Mouse (Mus musculus) frontal cortex, postnatal 25 days (tissue): ENCODE measurements around the gene Ncam1.

ENCODE experiments used
- DNase-seq, 2 experiments: peaks; one replicate each; pipeline ENCODE4 v3.0.0; 2022; ENCODE audit warnings: low spot score in 2 of 2

The Ncam1 gene

DNA sequence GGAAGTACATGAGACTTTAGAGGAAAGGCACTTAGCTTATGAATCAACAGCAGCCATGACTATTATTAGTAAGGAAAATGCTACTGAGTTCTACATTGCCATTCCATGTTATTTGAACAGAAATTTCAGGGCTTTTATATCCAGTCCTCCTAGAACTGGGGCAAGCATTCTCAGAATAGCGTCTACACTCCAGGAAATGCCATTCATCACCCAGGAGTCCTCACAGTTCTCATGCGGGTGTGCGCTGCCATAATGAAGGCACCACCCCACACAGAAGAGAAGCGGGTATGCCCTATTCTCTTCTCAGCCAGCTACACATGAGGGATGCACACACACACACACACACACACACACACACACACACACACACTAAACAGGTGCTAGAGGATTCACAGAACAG lies 43.5 kb downstream of the Ncam1 start:
- DNase-seq = no peak

DNA sequence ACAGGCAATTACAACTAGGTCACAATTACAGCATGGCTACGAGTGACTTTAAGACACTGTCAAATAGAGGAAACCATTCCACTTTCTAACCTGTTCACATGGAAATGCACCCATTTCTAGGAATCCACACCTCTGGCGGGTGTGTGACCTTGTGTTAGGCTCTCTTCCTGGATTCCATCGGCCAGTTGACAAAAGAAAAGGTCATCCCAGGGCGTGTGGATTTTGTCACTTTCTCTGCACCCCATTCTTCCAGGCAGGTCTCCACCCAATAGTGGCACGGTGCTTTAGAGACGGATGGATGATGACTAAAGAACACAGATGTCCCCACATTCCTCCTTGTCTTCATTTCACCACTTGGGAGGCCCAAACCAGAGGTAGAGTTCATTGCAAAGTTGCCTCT lies 47.3 kb downstream of the Ncam1 start:
- DNase-seq = no peak

DNA sequence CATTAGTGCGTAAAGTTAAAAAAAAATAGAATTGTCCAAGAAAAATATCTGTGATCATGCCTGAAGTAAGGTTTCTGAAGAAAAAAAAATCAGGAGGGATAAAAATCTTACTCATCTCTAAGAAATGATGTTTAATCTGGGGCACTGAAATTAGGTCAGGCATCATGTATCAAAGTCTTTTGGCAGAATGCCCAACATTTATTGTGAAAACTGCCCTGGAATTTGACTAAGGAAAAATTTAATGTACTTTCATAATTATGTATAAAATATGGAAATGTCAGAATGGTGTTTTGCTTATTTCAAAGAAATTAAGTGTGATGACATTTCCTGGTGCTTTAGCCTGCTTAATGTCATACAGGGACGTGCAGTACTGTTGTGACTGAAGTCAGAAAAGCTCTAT lies 52.5 kb downstream of the Ncam1 start:
- no peak for DNase-seq

DNA sequence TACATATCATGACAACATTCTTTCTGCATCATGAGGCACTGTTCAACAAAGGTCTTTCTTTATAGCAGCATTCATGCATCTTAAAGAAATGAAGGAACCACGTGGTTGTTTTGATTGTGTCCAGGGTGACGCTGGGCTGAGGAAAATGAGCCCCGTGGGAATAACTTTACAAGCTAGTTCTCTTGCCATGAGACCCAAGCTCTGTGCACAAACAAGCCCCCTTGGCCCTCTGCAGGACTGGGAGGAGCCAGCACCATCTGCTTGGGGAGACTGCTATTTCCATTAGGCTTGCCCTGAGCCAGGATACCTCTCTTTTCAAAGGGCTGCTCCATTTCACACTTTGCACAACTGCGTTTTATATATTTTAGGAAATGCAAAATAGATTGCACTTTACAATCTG lies 53.0 kb downstream of the Ncam1 start:
- no peak for DNase-seq

DNA sequence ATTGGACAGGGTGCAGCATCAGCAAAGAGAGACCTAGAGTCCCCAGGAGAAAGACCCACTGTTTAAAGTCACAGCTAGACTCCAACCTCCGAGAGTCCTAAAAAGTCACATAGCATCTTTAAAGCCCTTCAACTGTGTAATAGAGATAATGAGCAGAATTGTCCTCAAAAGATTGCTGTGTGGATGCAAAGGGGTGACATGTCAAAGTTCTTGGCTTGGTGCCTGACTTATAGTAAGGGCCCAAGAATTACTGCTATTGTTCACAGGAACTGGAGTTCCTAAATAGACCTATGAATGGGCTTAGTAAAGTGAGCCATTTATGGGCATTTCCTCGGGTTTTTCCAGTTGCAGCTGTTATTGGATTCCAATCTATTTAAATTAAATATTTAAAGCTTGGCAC lies 54.4 kb downstream of the Ncam1 start:
- DNase-seq = no peak

DNA sequence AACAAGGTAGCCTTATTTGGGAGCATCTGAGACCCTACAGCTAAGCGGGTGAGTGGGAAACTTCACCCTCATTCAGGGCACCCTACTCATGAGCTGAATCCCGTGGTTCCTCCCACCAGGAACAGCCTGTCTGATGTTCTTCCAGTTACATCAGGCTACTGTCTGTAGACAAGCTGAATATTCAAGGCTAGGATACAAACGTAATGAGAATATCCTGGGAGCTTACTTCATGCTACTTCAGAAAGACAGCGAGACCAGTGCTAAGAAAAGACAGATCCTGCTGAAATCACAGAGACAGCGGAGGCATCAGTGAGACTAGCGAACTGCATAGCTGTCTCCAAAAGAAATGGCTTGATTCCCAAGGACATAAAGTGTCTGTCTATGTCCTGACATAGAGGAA lies 58.8 kb downstream of the Ncam1 start:
- no peak for DNase-seq

DNA sequence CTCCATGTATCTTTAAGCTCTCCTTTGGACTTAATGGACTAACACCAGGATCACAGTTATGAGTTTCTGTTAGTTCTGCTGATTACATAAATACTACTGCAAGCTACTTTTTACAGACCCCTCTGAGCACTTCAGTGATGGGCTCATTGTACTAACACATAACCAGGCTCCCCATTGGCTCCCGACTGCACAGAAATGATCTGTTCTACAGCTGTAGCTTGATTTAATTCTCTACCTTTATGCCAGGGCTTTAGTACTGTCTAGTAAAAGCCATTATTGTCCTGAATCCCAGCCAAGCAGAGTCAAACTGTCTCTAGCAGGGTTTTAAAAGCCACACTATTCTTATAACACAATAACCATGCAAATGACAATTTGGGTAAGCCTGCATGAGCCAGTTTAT lies 60.2 kb downstream of the Ncam1 start:
- no peak for DNase-seq

DNA sequence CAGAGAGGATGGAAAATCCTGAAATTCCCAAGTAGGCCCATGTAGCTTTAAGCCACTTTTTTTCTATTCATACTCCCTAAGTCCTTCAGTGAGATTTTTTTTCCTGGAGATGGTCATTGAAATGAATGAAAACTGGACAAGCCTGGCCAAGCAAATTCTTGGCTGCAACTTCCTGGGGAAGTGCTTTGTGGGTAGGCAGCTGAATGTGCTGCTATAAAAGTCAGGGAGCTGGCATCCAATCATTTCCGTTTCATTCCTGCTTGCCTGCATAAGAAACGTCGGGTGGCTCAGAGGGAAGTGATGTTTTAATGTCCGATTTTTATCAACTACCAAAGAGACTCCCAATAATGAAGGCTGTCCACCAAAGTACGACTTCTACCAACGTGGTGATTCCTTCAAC lies 61.6 kb downstream of the Ncam1 start:
- DNase-seq = no peak

DNA sequence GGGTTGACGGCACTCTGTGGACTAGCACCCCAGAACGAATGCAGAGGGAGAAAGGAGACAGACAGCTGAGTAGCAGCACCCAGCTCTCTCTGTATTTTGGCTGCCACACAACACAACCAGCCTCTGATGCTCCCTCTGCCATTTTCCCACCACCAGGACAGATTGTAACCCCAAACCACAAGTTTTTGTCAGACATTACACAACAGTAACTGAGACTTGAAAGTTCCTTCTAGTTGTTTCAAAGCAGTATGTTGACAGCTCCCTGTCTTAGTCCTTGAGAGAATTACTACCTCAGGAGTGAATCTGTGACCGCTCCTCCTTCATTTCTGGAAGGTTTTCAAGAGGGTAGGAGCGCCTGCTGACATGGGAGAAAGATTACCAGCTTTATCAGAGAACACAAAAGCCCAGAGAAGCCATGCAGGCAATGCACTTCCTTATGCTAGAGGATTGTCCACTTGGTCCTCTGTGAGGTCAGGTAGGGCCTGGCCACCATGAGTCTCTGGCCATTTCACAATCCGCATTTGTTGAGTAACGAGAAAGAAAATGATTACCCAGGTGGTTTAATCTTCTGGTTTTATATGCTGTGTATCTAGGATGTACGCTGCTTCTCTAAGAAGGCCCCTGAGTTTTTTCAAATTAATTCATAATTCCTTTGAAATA lies 64.2 kb downstream of the Ncam1 start:
- no peak for DNase-seq

DNA sequence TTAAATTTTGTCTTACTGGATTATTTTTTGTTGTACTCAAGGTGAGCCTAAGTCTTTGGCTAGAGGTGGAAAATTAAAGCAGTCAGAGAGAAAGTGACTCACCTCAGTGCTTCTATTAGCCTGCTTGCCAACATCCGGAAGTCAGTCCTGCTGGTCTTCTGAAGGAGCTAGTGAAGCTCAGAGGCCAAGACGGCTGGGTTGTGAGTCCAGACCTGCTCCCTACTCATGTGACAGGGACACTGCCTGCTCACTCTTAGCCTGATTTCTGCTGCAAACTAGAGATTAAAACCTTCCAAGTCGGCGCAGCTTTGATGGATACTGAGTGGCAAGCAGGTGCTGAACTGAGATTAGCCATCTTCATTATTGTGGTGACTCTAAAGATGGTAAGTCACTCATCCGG lies 65.0 kb downstream of the Ncam1 start:
- no peak for DNase-seq

DNA sequence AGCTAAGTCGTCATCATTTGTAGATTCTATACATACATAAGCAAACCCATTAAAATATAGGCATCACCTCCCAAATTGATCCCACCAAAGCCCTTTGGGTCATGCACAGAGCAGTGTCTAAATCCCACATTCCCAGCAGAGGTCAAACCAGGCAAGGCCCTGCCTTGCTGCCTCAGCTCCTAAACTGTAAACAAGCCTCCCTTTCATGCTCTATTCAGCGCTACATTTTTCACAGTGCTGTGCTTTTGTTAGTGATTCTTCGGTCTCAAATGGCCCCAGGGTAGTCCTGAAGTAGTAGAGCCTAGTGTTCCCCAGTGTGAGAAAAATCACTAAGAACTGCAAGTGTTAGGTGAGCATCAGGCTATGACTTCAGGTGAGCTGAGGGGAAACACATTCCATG lies 69.2 kb downstream of the Ncam1 start:
- no peak for DNase-seq

DNA sequence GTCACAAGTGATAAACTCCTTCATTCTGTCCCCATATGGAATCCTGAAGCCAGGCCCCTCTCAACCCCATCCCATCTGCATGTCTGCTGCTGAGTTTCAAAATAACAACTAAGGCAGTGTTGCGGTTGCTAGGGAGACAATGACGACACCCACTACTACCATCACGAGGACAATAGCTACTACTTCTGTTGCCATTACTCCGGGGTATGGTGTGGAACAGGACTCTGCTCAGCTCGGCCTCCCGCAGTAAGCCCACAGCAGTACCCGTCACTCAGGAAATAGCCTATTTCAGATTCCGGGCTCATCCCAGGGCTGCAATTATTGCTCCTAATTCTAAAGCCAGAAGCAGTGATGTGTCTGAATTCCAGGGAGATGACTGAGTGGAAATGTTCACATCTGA lies 70.5 kb downstream of the Ncam1 start:
- DNase-seq = no peak

DNA sequence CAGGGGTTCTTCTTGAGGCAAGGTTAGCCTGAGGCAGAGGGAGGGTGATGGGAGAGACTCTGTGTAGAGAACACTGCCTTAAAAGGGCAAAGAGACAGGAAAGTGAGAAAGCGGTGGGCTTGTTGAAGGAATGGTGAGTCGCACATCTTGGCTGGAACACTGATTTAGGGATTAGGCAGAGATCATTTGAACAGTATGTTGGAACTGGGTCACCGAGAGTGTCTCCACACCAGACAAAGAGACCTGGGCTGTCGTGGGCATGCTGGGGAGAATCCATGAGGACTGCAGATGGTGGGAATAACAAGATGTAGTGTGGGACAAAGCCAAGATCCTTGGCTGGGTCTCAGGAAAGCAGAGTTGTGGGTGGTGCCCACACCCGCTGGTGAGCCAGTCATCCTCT lies 76.0 kb downstream of the Ncam1 start:
- DNase-seq = peak in 1 of 2 experiments; percentile 45

DNA sequence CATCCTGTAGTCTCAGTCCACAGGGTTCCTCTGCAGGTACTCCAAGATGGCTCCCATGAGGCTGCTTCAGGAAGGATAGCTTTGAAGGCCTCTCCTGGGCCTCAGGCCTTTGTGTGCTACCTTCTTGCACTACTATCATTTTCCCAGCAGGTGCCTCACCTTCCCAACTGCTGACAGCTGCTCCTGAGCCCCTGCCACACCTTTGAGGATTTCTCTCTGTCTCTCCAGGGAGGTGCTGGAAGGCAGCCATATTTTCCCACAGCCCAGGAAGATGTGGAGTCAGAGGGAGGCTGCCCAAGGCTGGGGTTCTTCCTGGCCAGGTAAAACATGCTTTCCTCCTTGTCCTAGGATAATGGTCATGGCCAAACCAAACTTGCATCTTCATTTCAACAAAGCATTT lies 83.6 kb downstream of the Ncam1 start:
- no peak for DNase-seq

DNA sequence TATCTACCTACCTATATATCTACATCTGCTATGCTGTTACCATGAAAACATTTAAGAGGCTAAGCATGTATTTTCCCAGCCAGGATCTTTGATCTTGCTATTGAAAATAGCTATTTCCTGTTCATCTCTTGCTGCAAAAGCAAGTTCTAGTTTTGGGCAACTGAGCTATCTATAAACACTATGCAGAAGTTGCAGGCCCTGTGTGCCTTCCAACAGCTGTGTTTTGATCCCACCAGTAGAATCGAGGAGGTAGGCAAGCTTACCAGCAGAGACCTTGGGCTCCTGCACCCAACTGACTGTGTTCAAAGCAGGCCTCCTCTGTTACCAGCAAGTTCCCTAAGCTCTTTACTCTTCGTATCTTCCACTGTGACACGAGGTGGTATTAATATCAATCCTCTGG lies 84.6 kb downstream of the Ncam1 start:
- no peak for DNase-seq

DNA sequence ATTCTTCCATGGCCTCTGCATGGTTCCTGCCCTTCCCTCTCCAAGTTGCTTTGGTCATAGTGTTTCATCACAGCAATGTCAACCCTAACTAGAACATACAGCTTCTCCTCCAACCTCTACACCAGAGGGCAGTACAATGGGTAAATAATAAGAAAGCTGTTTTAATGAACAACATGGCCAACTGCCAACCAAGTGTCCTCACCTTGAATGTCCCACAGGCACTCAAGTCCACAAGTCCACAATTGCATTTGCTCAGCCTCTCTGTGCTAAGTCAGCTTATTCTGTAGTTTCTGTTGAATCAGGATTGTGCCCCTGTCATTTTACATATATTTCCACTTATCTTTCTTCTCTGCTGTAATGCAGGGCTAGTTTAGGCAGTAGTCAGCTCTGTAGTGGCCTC lies 91.1 kb downstream of the Ncam1 start:
- no peak for DNase-seq

DNA sequence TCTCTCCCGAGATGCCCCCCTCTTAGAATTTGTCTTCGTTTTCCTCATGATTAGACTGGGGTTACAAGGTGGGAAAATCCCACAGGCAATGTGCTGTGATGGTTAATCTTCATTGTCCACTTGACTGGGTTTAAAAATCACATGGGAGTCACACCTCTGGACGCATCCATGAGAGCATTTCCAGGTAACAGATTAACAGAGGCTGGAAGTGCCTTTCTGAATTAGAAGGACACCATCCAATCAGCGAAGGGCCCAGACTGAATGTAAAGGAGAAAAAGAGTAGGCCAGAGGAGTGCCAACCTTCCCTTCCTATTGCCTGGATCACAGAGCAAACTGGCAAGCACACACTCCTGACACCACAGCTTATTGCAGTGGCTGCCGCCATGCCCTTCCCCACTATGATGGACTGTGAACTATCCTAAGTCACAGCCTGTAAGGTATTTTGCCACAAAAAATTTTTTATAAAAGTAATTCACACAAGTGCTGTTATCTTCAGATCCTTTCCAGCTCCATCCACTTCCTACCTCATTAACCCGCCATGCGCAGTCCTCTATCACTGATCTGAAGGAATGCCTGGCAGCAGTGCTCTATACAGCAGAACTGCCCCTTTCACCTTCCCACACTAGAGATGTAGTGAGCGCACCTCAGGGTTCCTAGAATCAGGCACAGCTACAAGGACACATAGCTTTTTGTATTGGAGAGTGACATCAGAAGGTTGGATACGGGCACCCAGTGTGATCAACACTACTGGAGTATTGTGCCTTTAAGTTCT lies 94.3 kb downstream of the Ncam1 start:
- no peak for DNase-seq

DNA sequence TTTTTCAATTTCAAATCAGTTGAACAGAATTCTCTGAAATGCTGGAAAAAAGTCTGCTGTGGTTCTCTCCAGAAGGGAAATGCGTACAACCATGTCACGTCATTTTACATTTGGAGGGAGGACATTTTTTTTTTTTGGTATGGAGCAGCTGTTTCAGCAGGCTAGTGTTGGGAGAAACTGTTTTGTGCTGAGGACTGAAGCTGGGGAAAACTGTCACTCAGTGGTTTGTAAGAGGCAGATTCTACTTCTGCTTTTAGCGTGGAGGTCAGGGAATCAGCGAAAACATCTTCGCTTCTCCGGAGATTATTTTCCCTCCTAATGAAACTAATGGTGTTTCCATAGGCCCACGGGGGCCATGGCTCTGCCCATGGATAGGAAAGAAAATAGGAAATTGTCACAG lies 103.4 kb downstream of the Ncam1 start:
- DNase-seq = no peak

DNA sequence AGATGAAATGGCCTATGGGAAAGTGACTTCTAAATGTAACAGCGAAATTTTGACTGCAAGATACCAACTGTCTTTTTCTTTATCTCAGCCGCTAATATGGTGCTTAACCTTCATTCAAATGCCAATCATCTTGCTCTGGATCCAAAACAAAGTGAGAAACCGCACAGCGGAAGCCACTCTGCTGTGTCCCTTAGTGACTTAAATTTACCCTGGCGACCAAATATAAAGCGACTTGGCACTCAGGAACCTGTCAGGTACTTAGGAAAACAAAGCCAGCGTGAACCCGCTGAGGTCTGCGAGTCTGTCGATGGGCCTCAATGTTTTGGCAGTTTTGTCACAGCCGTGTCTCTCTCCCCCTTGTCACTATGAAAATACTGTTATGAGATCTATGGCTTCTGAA lies 105.9 kb downstream of the Ncam1 start:
- DNase-seq = no peak

DNA sequence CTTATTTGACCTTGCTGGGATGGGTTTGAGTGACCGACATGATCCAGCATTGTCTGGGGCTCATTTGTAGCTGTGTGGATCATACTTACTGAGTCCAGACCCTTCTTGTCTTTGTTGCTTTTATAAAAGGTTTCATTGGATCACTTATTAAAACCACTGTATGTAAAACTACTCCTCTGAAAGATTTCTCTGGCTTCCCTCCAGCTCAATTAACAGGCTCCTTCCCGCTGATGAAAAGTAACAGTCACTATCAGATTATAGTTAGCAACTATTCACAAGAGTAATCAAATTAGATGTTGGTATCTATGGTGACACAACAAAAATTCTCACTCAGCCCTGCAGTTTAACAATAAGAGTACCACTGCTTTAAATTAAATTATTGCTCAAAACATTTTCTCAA lies 107.4 kb downstream of the Ncam1 start:
- no peak for DNase-seq

DNA sequence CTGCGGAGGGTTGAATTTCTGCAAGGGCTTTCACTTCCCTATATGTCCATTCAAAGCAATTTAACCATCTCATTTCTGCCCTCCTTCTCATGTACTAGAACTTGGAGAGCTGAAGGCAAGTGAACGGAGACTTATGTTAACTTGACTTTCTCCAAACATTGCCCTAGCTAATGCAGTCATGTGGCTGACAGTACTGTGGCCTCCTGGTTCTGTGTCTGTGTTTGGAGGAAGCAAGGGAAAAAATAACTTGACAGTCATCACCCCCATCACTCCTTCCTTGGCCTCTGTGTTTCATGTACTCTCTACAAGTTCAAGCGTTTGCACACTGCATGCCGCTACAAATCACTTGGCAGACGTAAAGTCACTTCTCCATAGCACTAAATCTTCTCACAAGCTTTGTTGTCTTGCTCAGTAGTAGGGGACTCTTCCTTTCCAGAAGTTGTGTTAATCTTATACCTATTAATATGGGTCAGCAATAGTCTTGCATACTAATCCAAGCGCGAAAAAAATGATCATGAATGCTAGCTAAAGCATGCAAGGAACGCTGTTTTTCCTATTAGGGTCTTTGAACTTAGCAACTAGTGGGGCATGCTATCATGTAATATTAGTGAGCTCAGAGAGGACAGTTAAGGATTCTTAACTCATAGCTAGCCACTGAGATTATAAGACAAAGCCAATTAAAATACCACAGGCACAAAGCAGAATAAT lies 115.0 kb downstream of the Ncam1 start:
- DNase-seq = no peak

DNA sequence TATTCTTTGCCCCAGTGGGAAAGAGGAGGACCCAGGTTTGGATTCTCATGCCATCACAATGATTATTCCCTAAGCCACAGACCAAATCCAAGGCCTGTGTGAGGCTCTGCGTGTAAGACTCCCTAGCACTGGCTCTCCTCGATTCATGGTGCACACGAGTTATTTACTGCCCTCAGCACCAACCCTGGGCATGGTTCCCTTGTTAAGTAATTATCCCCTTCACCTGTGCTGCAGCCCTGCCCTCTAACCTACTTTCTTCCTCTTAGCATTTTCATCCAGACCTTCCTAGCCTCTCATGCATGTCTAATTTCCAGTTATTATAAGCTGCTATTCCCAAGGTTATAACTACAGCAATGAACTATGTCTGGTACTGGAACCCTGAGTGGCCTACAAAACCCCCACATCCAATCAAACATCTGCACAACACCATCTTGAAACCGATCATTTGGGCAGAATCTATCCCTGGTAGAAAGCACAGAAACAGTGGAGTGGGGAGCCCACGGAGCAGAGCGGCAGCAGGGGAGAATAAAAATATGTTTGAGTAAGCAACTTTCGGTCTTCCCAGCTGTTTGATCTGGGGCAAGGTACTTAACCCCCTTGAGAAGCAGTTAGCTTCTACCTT lies 116.8 kb downstream of the Ncam1 start:
- no peak for DNase-seq

DNA sequence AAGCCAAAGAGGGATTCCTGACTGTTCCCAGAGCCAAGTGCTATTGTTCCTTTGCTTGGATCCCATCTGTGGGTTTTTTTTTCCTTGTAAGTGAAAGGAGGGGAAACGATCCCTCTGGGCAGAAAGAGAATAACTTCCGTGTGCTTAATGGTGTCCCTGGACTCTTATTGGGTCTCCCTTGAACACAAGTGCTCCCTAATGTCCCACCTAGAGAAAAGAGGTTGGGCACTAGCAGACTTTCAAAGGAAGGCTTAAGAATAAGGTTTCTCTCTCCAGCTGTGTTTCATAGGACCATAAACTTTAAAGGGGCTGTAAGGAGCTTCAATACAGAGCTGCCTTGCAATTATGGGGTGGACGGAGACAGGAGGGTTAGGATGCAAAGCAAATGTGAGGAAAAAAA lies 119.5 kb downstream of the Ncam1 start:
- no peak for DNase-seq
